Mouse (Mus musculus) stomach, embryonic 14.5 days (tissue): ENCODE data around the gene Defb21. TPM values are rescaled to one million over a fixed set of nuclear protein-coding genes. Genes with fewer than 3 reads are reported as not detected.

Source experiments
- ATAC-seq: fragments of 200-750 bp; cut with Nextera tagmentation; 2 replicates; pipeline ENCODE4 v1.8.0; 2017; ENCODE audit warnings: low read depth, moderate TSS enrichment; ENCODE audit not compliant: insufficient number of reproducible peaks, insufficient read depth, low FRiP score
- H3K27ac ChIP-seq: fragments of 300-500 bp; sonication (generic); 2 replicates; pipeline ENCODE4 v1.5.1; 2014; ENCODE audit warnings: mild to moderate bottlenecking, low read length, moderate library complexity, mixed read lengths
- H3K27me3 ChIP-seq: fragments of 300-500 bp; sonication (generic); 2 replicates; pipeline ENCODE4 v1.6.1; 2014; ENCODE audit warnings: low read length, control low read depth, mixed read lengths; ENCODE audit not compliant: control insufficient read depth, insufficient read depth
- H3K36me3 ChIP-seq: fragments of 300-500 bp; sonication (generic); 2 replicates; pipeline ENCODE4 v1.6.1; 2014; ENCODE audit warnings: mild to moderate bottlenecking, control low read depth, low read length, moderate library complexity, mixed read lengths; ENCODE audit not compliant: control insufficient read depth, insufficient read depth
- H3K4me1 ChIP-seq: fragments of 300-500 bp; sonication (generic); 2 replicates; pipeline ENCODE4 v1.6.1; 2014; ENCODE audit warnings: low read length, control low read depth, mixed read lengths; ENCODE audit not compliant: control insufficient read depth, insufficient read depth
- H3K4me2 ChIP-seq: fragments of 300-500 bp; sonication (generic); replicated peaks from 2 replicates; pipeline ENCODE4 v1.6.1; 2014; ENCODE audit warnings: low read depth, low read length, control low read depth
- H3K4me3 ChIP-seq: fragments of 300-500 bp; sonication (generic); 2 replicates; pipeline ENCODE4 v1.5.1; 2014; ENCODE audit warnings: low read depth, low read length, control low read depth
- H3K9ac ChIP-seq: fragments of 300-500 bp; sonication (generic); replicated peaks from 2 replicates; pipeline ENCODE4 v1.6.1; 2014; ENCODE audit warnings: low read depth, mild to moderate bottlenecking, control low read depth, low read length, moderate library complexity, mixed read lengths
- H3K9me3 ChIP-seq: fragments of 300-500 bp; sonication (generic); 2 replicates; pipeline ENCODE4 v1.6.1; 2016; ENCODE audit warnings: low read depth, low read length, control low read depth; ENCODE audit not compliant: control insufficient read depth
- WGBS: fragments of 180-500 bp; shearing (Covaris S2); extraction: QIAGEN DNeasy Blood & Tissue Kit; methylation state at CpG from one replicate; pipeline ENCODE4 v1.1.7; 2014; 5-methylcytosine and 5-hydroxymethylcytosine counted together
- polyA plus RNA-seq: library from polyadenylated mRNA; unstranded; fragments of >200 nt; fragmentation: Nextera tagmentation; extraction: Ambion mirVana; gene quantifications from 2 replicates; pipeline ENCODE4 v1.2.1, GENCODE M21; 2014

Gene Defb21
- polyA plus RNA-seq, 1 experiment from 2014 or later, result not detected

DNA sequence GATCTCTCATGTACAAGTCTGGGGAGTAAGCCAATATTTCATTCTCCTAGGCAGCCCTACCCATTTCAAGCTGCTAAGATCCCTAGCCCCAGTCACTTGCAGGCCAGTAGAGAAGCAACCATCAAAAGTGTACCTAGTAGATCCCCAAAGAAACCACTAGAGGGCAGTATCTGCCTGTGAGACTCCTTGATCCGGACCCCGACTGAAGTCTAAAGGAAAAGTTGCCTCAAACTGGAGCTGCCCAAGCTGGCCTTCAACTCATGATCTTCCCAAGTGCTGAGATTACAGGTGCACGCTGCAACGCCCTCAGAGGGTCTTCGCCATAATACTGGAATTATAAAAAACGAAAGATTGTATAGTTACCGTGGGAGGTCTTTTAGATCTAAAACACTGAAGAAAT lies 43.0 kb downstream of the Defb21 start:
- ATAC-seq, result no peak
- H3K27ac ChIP-seq, result no peak overlapping the region
- H3K27me3 ChIP-seq, result no peaks in the 10 kb centered on the region
- no peaks in the 10 kb centered on the region for H3K9me3 ChIP-seq
- no peak overlapping the region for H3K9ac ChIP-seq
- H3K36me3 ChIP-seq, result no peaks in the 10 kb centered on the region
- no peaks in the 10 kb centered on the region for H3K4me1 ChIP-seq
- no peak overlapping the region for H3K4me3 ChIP-seq
- no peak overlapping the region for H3K4me2 ChIP-seq
- WGBS, result 8% methylated on average over 7 of the region's 7 CpGs

DNA sequence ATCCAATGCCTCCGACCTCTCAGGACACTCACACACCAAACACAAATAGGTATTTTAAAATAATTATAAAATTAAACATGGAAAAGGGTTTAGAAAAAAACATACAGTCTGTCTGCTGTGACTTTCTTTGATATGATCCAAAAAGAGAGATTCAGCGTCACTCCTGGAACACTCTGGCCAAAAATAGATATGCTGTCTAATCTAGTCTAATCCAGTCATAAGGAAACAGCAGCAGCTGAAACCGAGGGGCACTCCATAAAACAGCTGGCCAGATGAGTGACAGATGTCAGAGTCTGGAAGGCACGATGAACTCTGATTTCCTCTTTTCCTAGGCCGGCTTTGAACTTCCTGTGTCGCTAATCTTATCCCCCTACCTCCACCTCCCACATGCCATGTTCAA lies 43.9 kb downstream of the Defb21 start:
- Histone ChIP-seq H3K27me3 (no peaks in the 10 kb centered on the region), H3K9me3 (no peaks in the 10 kb centered on the region), H3K36me3 (no peaks in the 10 kb centered on the region), H3K4me3 (no peak overlapping the region), H3K9ac (no peak overlapping the region), H3K27ac (no peak overlapping the region), H3K4me2 (no peak overlapping the region), H3K4me1 (no peaks in the 10 kb centered on the region)
- WGBS, result 76% methylated on average over 6 of the region's 6 CpGs
- ATAC-seq, result no peak

DNA sequence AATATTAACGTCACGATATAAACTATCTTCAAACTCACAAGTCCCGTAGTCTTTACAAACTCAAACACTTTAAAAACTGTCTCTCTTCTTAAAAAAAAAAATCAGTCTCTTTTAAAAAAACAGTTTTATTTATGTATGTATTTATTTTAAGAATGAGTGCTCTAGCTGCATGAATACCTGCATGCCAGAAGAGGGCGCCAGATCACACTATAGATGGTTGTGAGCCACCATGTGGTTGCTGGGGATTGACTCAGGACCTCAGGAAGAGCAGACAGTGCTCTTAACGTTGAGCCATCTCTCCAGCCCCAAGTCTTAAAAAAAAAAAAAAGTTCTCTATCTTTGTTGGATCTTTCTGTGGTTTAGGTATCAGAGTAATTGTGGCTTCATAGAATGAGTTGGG lies 44.8 kb downstream of the Defb21 start:
- Histone ChIP-seq H3K4me3 (no peak overlapping the region), H3K4me2 (no peak overlapping the region), H3K36me3 (no peaks in the 10 kb centered on the region), H3K4me1 (no peaks in the 10 kb centered on the region), H3K27ac (no peak overlapping the region), H3K27me3 (no peaks in the 10 kb centered on the region), H3K9ac (no peak overlapping the region), H3K9me3 (no peaks in the 10 kb centered on the region)
- 65% methylated on average over 5 of the region's 5 CpGs for WGBS
- ATAC-seq, result no peak

DNA sequence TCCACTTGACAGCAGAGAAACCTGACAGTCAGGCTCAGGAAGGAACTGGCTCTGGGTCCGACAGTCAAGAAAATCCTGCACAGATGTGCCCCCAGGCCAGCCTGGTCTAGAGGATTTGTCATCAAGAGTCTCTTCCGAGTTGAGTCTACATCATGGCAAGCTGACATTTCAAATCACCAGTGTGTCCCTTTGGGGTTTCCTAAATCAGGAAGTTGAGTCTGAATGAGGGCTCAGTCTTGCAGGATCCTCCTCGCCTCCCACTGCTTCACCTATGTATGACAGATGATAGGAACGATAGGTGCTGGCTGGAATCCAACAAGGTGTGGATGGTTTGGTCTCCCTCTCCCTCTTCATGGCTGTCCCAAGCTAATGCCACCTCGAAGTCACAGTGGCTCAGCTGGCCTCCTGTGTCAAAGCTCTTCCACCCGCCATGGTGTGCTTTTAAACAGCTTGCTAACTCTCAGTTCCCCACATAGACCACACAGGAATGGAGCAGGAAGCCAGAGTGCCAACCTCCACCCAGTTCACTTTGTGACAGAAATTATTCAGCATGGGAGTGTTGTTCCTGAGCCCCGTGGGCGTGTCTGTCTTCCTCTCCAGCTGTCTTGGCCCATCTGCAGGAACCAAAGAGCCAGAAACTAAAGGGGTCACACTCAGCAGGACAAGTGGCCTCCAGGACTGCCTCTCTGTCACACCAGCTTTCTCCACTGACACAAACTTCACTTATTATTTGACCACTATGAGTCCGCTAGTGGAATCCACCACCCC lies 48.0 kb downstream of the Defb21 start:
- no peak for ATAC-seq
- H3K4me1 ChIP-seq, result no peaks in the 10 kb centered on the region
- H3K4me3 ChIP-seq, result no peak overlapping the region
- H3K9me3 ChIP-seq, result no peaks in the 10 kb centered on the region
- H3K27ac ChIP-seq, result no peak overlapping the region
- H3K4me2 ChIP-seq, result no peak overlapping the region
- 70% methylated on average over 9 of the region's 9 CpGs for WGBS
- H3K27me3 ChIP-seq, result no peaks in the 10 kb centered on the region
- no peaks in the 10 kb centered on the region for H3K36me3 ChIP-seq
- H3K9ac ChIP-seq, result no peak overlapping the region

DNA sequence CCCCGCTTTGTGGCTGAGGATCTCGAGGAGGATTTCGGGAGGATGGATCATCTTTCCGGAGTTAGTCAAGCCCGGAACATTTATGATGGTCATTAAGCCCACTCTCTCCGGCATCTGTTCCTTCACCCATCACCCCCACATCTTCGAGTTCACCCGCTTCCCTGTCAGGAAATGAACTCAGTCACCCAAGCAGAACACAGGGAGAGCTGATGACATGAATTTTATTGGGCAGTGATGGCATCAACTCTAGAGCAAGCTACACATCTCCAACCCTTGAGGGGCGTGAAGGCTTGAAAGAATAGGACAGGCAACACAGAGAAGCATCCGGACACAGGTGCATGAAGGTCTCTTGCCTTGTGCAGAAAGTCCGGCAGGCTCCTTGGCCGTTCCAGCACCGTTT lies 49.6 kb downstream of the Defb21 start:
- Histone ChIP-seq H3K27ac (no peak overlapping the region), H3K9ac (no peak overlapping the region), H3K4me1 (peaks cover 4% of the 10 kb centered on the region; the same call in 1 of the 2 replicates), H3K4me3 (no peak overlapping the region), H3K27me3 (no peaks in the 10 kb centered on the region), H3K4me2 (no peak overlapping the region), H3K36me3 (no peaks in the 10 kb centered on the region), H3K9me3 (no peaks in the 10 kb centered on the region)
- no peak for ATAC-seq
- WGBS, result 89% methylated on average over 13 of the region's 13 CpGs

DNA sequence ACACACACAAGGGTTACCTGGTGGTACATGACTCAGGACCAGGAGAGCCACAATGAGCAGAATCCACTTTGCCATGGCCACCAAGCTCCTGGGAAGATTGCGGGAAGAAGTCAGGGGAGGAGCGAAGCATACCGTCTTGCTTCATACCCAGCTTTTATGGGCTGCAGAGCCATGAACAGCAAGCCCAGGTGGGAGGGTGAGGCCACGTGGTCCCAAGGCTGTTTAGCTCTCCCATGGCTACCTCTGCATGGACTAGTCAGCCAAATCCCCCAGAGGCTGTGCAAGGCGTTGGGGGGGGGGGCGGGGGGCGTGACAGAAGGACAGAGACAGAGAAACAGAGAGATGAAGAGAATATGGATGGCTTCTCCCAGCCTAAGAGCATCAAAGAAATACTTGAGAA lies 50.4 kb downstream of the Defb21 start, which contains the start of gene Defb25:
Defb25 (minus strand) TSS at position 101 of the 400 bp plus-strand sequence.
- H3K27me3 ChIP-seq, result no peaks in the 10 kb centered on the region
- no peak within 1 kb of the TSS for H3K4me3 ChIP-seq
- peaks cover 6% of the 10 kb centered on the region for H3K4me1 ChIP-seq
- no peaks in the 10 kb centered on the region for H3K9me3 ChIP-seq
- H3K27ac ChIP-seq, result no peak within 1 kb of the TSS
- 77% methylated on average over 6 of the region's 7 CpGs for WGBS
- no peaks in the 10 kb centered on the region for H3K36me3 ChIP-seq
- no peak within 1 kb of the TSS for H3K9ac ChIP-seq
- H3K4me2 ChIP-seq, result no peak within 1 kb of the TSS
- no peak for ATAC-seq

Other genes starting within 250 kb of the Defb21 start
- 81.9 and 88.1 TPM in 2 replicates for gene Rbck1, start 240.1 kb upstream of the Defb21 start, polyA plus RNA-seq
- 0.73 and 1.1 TPM in 2 replicates for gene Trib3, start 228.7 kb upstream of the Defb21 start, polyA plus RNA-seq
- 2.2 and 3.8 TPM in 2 replicates for gene Nrsn2, start 196.1 kb upstream of the Defb21 start, polyA plus RNA-seq
- 13.6 and 15.7 TPM in 2 replicates for gene Sox12, start 174.7 kb upstream of the Defb21 start, polyA plus RNA-seq
- 41.0 and 43.5 TPM in 2 replicates for gene Zcchc3, start 157.7 kb upstream of the Defb21 start, polyA plus RNA-seq
- 0.33 and 0.69 TPM in 2 replicates for gene 6820408C15Rik, start 157.2 kb upstream of the Defb21 start, polyA plus RNA-seq
- not detected in 2 replicates for gene Defb23, start 108.1 kb upstream of the Defb21 start, polyA plus RNA-seq
- gene Defb20, start 95.7 kb upstream of the Defb21 start, polyA plus RNA-seq, result not detected in 2 replicates
- gene Defb22, start 82.6 kb upstream of the Defb21 start, polyA plus RNA-seq, result not detected in 2 replicates
- not detected in 2 replicates for gene Defb26, start 61.1 kb upstream of the Defb21 start, polyA plus RNA-seq
- not detected in 2 replicates for gene Defb28, start 54.5 kb upstream of the Defb21 start, polyA plus RNA-seq
- gene Defb29, start 32.6 kb upstream of the Defb21 start, polyA plus RNA-seq, result not detected in 2 replicates
- gene Gm17416, start 3.4 kb upstream of the Defb21 start, polyA plus RNA-seq, result not detected in 2 replicates
- gene Defb19, start 7.6 kb downstream of the Defb21 start, polyA plus RNA-seq, result not detected in 2 replicates
- not detected in 2 replicates for gene Defb45, start 26.7 kb downstream of the Defb21 start, polyA plus RNA-seq
- not detected in 2 replicates for gene Defb36, start 31.6 kb downstream of the Defb21 start, polyA plus RNA-seq
- gene Defb25, start 50.3 kb downstream of the Defb21 start, polyA plus RNA-seq, result 3.9 TPM in 1 of 2 replicates, not detected in the other
- gene Rem1, start 54.2 kb downstream of the Defb21 start, polyA plus RNA-seq, result 21.9 and 22.3 TPM in 2 replicates
- gene H13, start 96.7 kb downstream of the Defb21 start, polyA plus RNA-seq, result 120 and 122 TPM in 2 replicates
- gene Mcts2, start 114.3 kb downstream of the Defb21 start, polyA plus RNA-seq, result 26.5 and 30.1 TPM in 2 replicates
- gene Id1, start 163.5 kb downstream of the Defb21 start, polyA plus RNA-seq, result 147 and 150 TPM in 2 replicates
- gene Cox4i2, start 181.4 kb downstream of the Defb21 start, polyA plus RNA-seq, result 18.4 and 21.7 TPM in 2 replicates